Mouse (Mus musculus) embryo, embryonic 11 days (tissue): ENCODE results near the gene Sdc4.
A peak's percentile ranks its signal among the peaks of the same experiment; 100 is the strongest.

Experiments
- DNase-seq: peaks from one replicate; pipeline ENCODE4 v3.0.0-alpha.2; 2015

Gene Sdc4

DNA sequence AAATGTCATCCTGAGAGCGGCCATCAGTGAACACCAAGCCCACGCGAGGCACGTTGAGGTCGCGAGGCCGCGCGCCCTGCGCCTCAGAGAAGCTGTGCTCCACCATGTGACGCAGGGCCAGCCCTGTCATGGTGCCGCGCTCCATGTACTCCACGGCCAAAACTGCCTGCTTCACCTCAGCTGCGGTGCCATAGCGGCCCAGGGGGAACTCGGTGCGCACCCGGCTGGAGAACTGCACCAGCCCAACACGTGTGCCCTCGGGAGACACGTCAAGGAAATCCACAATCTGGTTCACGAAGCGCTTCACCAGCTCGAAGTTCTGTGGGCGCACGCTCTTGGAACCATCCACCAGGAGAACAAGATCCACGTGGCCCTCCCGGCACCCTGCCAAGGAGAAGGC lies 50.6 kb downstream of the Sdc4 start:
- DNase-seq: no peak

DNA sequence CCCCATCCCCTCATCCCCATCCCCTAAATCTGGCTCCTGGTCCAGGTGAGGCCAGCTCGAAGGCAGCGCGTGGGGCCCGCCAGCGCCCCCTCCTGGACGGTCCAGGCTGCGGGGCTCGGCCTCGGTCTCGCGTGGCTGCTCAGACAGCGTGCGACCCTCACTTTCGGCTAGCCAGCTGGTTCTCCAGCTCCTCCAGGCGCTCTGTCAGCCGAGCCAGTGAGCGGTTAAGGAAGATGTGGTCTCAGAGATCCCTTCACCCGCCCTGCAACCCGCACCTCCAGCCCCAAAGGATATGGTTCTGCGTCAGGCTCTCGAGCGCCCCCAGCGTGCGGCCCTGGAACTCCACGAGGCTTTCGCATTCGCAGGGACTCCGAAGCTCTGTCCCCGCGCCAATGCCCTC lies 54.2 kb downstream of the Sdc4 start:
- DNase-seq: peak; percentile 85

DNA sequence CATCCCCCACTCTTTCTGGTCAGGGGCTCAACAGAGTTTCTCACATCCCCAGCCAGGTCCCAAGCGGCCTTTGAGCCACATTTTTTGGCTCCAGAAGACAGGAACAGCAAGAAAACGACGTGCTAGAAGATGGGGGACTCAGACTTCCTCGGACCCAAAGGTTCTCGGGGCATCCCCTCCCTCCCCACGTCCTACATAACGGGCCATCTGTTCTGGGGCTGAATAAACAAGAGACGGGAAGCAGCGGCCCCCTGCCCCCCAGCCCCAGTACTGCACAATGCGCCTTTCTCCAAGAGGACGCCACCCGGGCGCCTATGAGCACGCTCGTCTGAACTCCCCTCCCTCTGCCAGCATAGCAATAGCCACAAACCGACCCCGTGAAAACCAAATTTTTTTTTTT lies 54.7 kb downstream of the Sdc4 start, which contains the start of gene Slpi:
Gene Slpi, minus strand, starts transcription at position 76 of the 400 bp plus-strand sequence.
- DNase-seq: peak; percentile 77

DNA sequence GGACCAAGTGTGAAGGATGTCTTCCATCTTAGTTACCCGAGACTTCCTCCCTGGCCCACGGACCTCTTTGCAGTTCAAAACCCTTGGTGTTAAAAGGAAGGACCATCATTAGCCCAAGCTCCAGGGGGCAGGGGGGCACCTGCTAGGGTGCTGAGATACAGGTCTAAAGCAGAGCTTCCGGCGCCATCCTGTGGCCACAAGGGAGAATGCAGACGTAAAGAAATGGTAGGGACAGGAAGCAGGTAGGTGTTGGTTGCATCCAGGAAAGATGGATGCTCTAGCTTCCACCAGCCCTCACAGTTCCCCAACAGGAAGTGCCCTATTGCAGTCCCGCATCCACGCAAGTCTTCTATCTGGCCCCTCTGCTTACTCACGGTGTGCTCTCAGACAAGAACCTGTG lies 56.7 kb downstream of the Sdc4 start:
- DNase-seq: peak; percentile 49

- DNase-seq: peak; percentile 77
These were observed 57.5 kb downstream of the Sdc4 start for GRCm38 (mm10) chr2:164385927-164386763.

GRCm38 (mm10) chr2:164383656-164384399 lies 59.9 kb downstream of the Sdc4 start:
- no peak for DNase-seq

DNA sequence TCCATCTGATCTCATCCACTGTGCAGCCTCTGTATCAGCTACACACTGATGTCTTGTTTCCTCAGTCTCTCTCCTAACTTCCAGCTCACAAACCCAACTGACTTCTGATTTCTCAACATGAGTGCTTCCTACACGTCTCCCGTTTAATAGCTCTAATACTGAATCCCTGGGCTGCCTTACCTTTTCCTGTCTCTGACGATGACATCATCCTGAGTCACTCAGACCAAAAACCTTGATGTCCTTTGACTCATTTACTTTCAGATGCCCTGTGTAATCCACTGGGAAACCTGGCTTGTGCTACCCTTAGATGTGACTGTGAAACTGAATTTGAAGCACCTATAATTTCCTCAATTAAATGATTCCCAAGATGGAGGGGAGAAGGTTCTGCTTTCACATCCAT lies 60.7 kb downstream of the Sdc4 start:
- DNase-seq: no peak

GRCm38 (mm10) chr2:164381726-164382125 lies 62.0 kb downstream of the Sdc4 start:
- no peak for DNase-seq

DNA sequence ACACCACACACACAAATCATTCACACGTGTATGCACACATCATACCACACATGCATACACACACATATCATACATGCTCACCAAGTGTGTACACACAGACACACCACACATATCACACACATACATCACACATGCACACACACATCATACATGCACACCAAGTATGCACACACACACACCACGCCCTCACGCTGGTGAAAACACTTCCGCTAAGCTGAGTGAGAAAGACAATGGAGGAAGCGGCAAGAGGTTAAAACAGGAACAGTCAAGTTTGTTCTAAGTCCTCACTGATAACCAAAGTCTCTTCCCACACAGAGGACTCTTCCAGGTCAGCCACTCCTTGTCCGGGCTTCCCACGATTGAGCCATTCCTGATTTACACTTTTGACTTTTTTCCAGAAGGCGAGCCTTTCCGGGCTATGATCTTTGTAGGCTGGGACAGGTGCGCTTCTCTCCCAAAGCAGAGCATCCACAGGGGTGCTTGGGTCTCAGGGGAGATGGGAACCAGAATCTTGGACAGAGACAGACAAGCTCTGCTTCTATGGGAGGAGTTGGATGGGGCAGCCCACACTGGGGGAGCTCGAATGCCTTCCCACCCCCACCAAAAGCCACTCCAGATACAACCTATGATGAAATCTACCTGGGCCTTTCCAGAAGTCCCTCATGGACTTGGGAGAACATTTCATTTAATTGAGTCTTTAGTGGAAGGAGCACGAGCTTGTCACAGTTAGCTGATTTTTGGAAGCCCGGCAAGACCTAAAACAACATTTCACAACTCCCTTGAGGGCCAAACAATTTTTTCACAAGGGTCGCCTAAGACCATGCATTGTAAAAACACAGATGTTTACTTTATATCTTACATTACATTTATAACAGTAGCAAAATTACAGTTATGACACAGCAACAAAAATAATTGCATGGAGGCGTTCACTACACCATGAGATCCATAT lies 65.9 kb downstream of the Sdc4 start:
- DNase-seq: no peak
